Mouse (Mus musculus) heart, embryonic 16.5 days (tissue): ENCODE measurements around the gene Myo18a. TPM values are rescaled to one million over a fixed set of nuclear protein-coding genes. Genes with fewer than 3 reads are reported as not detected.

Experiments used
- ATAC-seq: fragments of 200-750 bp; cut with Nextera tagmentation; replicated peaks from 2 replicates; pipeline ENCODE4 v1.8.0; 2017; ENCODE audit warnings: moderate number of reproducible peaks; ENCODE audit not compliant: insufficient read depth, low FRiP score; ENCODE audit errors: extremely low read depth
- H3K27ac ChIP-seq: fragments of 300-500 bp; sonication (generic); 2 replicates; pipeline ENCODE4 v1.5.1; 2014; ENCODE audit warnings: mild to moderate bottlenecking, low read length, control low read depth, moderate library complexity
- H3K27me3 ChIP-seq: fragments of 300-500 bp; sonication (generic); 2 replicates; pipeline ENCODE4 v1.6.1; 2014; ENCODE audit warnings: low read length, mixed read lengths; ENCODE audit not compliant: control insufficient read depth, insufficient read depth
- H3K36me3 ChIP-seq: fragments of 300-500 bp; sonication (generic); 2 replicates; pipeline ENCODE4 v1.6.1; 2014; ENCODE audit not compliant: control insufficient read depth, insufficient read depth
- H3K4me1 ChIP-seq: fragments of 300-500 bp; sonication (generic); 2 replicates; pipeline ENCODE4 v1.6.1; 2014; ENCODE audit warnings: low read length, mixed read lengths; ENCODE audit not compliant: control insufficient read depth, insufficient read depth
- H3K4me2 ChIP-seq: fragments of 300-500 bp; sonication (generic); 2 replicates; pipeline ENCODE4 v1.6.1; 2014; ENCODE audit warnings: low read depth, mild to moderate bottlenecking, control low read depth, low read length
- H3K4me3 ChIP-seq: fragments of 300-500 bp; sonication (generic); 2 replicates; pipeline ENCODE4 v1.5.1; 2014; ENCODE audit warnings: mild to moderate bottlenecking, control low read depth, low read length
- H3K9ac ChIP-seq: fragments of 300-500 bp; sonication (generic); 2 replicates; pipeline ENCODE4 v1.6.1; 2014; ENCODE audit warnings: low read length, control low read depth
- H3K9me3 ChIP-seq: fragments of 300-500 bp; sonication (generic); replicated peaks from 2 replicates; pipeline ENCODE4 v1.6.1; 2016; ENCODE audit warnings: low read length; ENCODE audit not compliant: control insufficient read depth
- WGBS: fragments of 180-500 bp; shearing (Covaris S2); extraction: QIAGEN DNeasy Blood & Tissue Kit; methylation state at CpG from one replicate; pipeline ENCODE4 v1.1.7; 2014; 5-methylcytosine and 5-hydroxymethylcytosine counted together
- polyA plus RNA-seq: library from polyadenylated mRNA; unstranded; fragments of >200 nt; fragmentation: Nextera tagmentation; extraction: Ambion mirVana; gene quantifications from 2 replicates; pipeline ENCODE4 v1.2.1, GENCODE M21; 2015

Gene Myo18a
- polyA plus RNA-seq, 1 experiment from 2014 or later: 104 TPM

- no peak for ATAC-seq
- Histone ChIP-seq H3K9me3 (no peaks in the 10 kb centered on the region), H3K27ac (no peak overlapping the region), H3K4me3 (no peak overlapping the region), H3K36me3 (peaks cover 54% of the 10 kb centered on the region), H3K9ac (no peak overlapping the region), H3K4me1 (no peaks in the 10 kb centered on the region), H3K27me3 (no peaks in the 10 kb centered on the region), H3K4me2 (no peak overlapping the region)
- 71% methylated on average over 9 of the region's 9 CpGs for WGBS
Observed at GRCm38 (mm10) chr11:77860947-77861346, 97.9 kb downstream of the Myo18a start.

GRCm38 (mm10) chr11:77862887-77863286 is 99.8 kb downstream of the Myo18a start:
- no peak overlapping the region for H3K27ac ChIP-seq
- peaks cover 4% of the 10 kb centered on the region for H3K4me1 ChIP-seq
- ATAC-seq: no peak
- H3K27me3 ChIP-seq: no peaks in the 10 kb centered on the region
- 79% methylated on average over 7 of the region's 7 CpGs for WGBS
- H3K9ac ChIP-seq: no peak overlapping the region
- no peak overlapping the region for H3K4me2 ChIP-seq
- no peak overlapping the region for H3K4me3 ChIP-seq
- no peaks in the 10 kb centered on the region for H3K9me3 ChIP-seq
- H3K36me3 ChIP-seq: peaks cover 45% of the 10 kb centered on the region

- WGBS: 63% methylated on average over 12 of the region's 12 CpGs
- H3K36me3 ChIP-seq: peaks cover 36% of the 10 kb centered on the region
- no peak overlapping the region for H3K9ac ChIP-seq
- ATAC-seq: no peak
- no peak overlapping the region for H3K27ac ChIP-seq
- H3K4me2 ChIP-seq: no peak overlapping the region
- H3K4me1 ChIP-seq: peaks cover 4% of the 10 kb centered on the region
- H3K9me3 ChIP-seq: no peaks in the 10 kb centered on the region
- no peaks in the 10 kb centered on the region for H3K27me3 ChIP-seq
- no peak overlapping the region for H3K4me3 ChIP-seq
Observed at GRCm38 (mm10) chr11:77864771-77865170, 101.7 kb downstream of the Myo18a start.

- H3K9me3 ChIP-seq: no peaks in the 10 kb centered on the region
- no peaks in the 10 kb centered on the region for H3K27me3 ChIP-seq
- H3K4me2 ChIP-seq: no peak overlapping the region
- WGBS: 39% methylated on average over 10 of the region's 12 CpGs
- H3K36me3 ChIP-seq: peaks cover 21% of the 10 kb centered on the region
- no peak for ATAC-seq
- peaks cover 15% of the 10 kb centered on the region for H3K4me1 ChIP-seq
- H3K4me3 ChIP-seq: no peak overlapping the region
- no peak overlapping the region for H3K9ac ChIP-seq
- no peak overlapping the region for H3K27ac ChIP-seq
Observed at GRCm38 (mm10) chr11:77867419-77868083, 104.5 kb downstream of the Myo18a start.

- Histone ChIP-seq H3K27ac (no peak overlapping the region), H3K9me3 (no peaks in the 10 kb centered on the region), H3K4me1 (peaks cover 29% of the 10 kb centered on the region), H3K9ac (no peak overlapping the region), H3K4me2 (no peak overlapping the region), H3K4me3 (no peak overlapping the region), H3K36me3 (0 out of 2 replicates have a peak, but pooled peaks cover 2% of the 10 kb centered on the region), H3K27me3 (no peaks in the 10 kb centered on the region)
- ATAC-seq: no peak
- 23% methylated on average over 4 of the region's 4 CpGs for WGBS
Observed at GRCm38 (mm10) chr11:77871436-77871835, 108.4 kb downstream of the Myo18a start.

GRCm38 (mm10) chr11:77872236-77872635 is 109.2 kb downstream of the Myo18a start:
- Histone ChIP-seq H3K27ac (no peak overlapping the region), H3K4me2 (peak overlapping the region; percentile 9), H3K9ac (peak overlapping the region; percentile 8), H3K4me1 (peaks cover 35% of the 10 kb centered on the region), H3K9me3 (no peaks in the 10 kb centered on the region), H3K4me3 (no peak overlapping the region), H3K27me3 (no peaks in the 10 kb centered on the region), H3K36me3 (no peaks in the 10 kb centered on the region)
- 4% methylated on average over 11 of the region's 11 CpGs for WGBS
- no peak for ATAC-seq

GRCm38 (mm10) chr11:77872685-77873084 is 109.6 kb downstream of the Myo18a start:
- no peaks in the 10 kb centered on the region for H3K9me3 ChIP-seq
- WGBS: 5% methylated on average over 7 of the region's 7 CpGs
- H3K36me3 ChIP-seq: no peaks in the 10 kb centered on the region
- H3K27ac ChIP-seq: no peak overlapping the region
- 0 out of 2 replicates have a peak, but pooled peaks have one; percentile 8 for ATAC-seq
- peaks cover 37% of the 10 kb centered on the region for H3K4me1 ChIP-seq
- H3K4me3 ChIP-seq: no peak overlapping the region
- peak overlapping the region; percentile 50; the same call in 1 of the 2 replicates for H3K9ac ChIP-seq
- H3K27me3 ChIP-seq: no peaks in the 10 kb centered on the region
- peak overlapping the region; percentile 9 for H3K4me2 ChIP-seq

- Histone ChIP-seq H3K36me3 (no peaks in the 10 kb centered on the region), H3K4me1 (peaks cover 40% of the 10 kb centered on the region), H3K4me2 (no peak overlapping the region; the same call in 1 of the 2 replicates), H3K9me3 (no peaks in the 10 kb centered on the region), H3K27me3 (no peaks in the 10 kb centered on the region), H3K4me3 (no peak overlapping the region), H3K9ac (no peak overlapping the region), H3K27ac (no peak overlapping the region)
- ATAC-seq: no peak
- 33% methylated on average over 3 of the region's 3 CpGs for WGBS
Observed at GRCm38 (mm10) chr11:77873116-77873515, 110.1 kb downstream of the Myo18a start.

- no peaks in the 10 kb centered on the region for H3K9me3 ChIP-seq
- no peak overlapping the region for H3K4me2 ChIP-seq
- no peaks in the 10 kb centered on the region for H3K36me3 ChIP-seq
- no peak overlapping the region for H3K27ac ChIP-seq
- peaks cover 40% of the 10 kb centered on the region for H3K4me1 ChIP-seq
- no peaks in the 10 kb centered on the region for H3K27me3 ChIP-seq
- H3K4me3 ChIP-seq: no peak overlapping the region
- no peak overlapping the region for H3K9ac ChIP-seq
- ATAC-seq: no peak
- 49% methylated on average over 6 of the region's 6 CpGs for WGBS
Observed at GRCm38 (mm10) chr11:77874685-77875231, 111.7 kb downstream of the Myo18a start.
